Mouse (Mus musculus): ENCODE data around the gene Pcyox1.
A peak's percentile ranks its signal among the peaks of the same experiment; 100 is the strongest.
"Not testable (repeated sequence)": the region's sequence is repeated elsewhere in the genome, so short reads cannot be mapped to it uniquely, and the experiment has no call there.

GRCm38 (mm10) chr6:86336340-86336739 is 60.6 kb downstream of the Pcyox1 start:
- not testable (repeated sequence) for TF ChIP-seq EP300 (IDR thresholded peaks at IDR 0.05; ENCODE audit: low read depth in 1 of 2, low read length in 2 of 2); ELF1 (IDR thresholded peaks at IDR 0.05; ENCODE audit: low read depth, low read length); USF1 (IDR thresholded peaks at IDR 0.05; ENCODE audit: low read depth, low read length); POLR2A (IDR thresholded peaks at IDR 0.05; ENCODE audit: control insufficient read depth in 1 of 2, insufficient read depth in 1 of 2, low read depth in 1 of 2, low read length in 2 of 2, poor library complexity in 1 of 2); HCFC1 (IDR thresholded peaks at IDR 0.05; ENCODE audit: low read depth, low read length)
- peak; percentile 9 to 23 (median 10); a peak in 3 of 6 replicates for TF ChIP-seq CTCF (IDR thresholded peaks at IDR 0.05 in 2 of 3, conservative IDR thresholded peaks at IDR 0.05 in 1 of 3; ENCODE audit: control insufficient read depth in 1 of 3, insufficient read depth in 1 of 3, low read depth in 2 of 3, low read length in 3 of 3, poor library complexity in 1 of 3, severe bottlenecking in 1 of 3)
